Mouse (Mus musculus): ENCODE data around the gene Cenpn. TPM values are rescaled to one million over a fixed set of nuclear protein-coding genes. Genes with fewer than 3 reads are reported as not detected.

The Cenpn gene
- polyA plus RNA-seq, 1 experiment, result 48.0 TPM

DNA sequence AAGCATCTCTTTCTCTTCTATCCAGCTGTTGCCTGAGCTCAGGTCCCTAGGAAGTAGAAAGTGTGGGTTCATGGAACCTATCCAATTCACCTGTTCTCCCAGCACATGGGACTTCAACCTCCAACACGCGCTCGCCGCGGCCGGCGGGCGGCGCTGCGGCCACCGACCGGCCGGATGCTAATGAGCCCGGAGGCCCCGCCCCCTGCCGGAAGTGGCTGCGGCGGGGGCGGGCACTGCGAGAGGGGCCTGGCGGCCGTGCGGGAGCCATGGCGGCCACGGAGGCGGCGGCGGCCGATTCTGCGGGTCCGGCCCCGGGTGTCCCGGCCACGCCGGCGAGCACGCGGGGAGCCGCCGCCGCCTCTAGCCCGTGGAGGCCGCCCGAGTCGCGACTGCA, 21.6 kb downstream of the Cenpn start, which contains the start of gene Atmin:
Gene Atmin (plus strand): TSS at position 233 of the 394 bp plus-strand sequence.
- H3K36me3 ChIP-seq (ENCODE audit: control insufficient read depth, insufficient read depth, low read length, poor library complexity, severe bottlenecking), result peaks cover 5% of the 10 kb centered on the region
- no peaks in the 10 kb centered on the region for H3K9me3 ChIP-seq (replicated peaks; ENCODE audit: control insufficient read depth, insufficient read depth, low read length, poor library complexity, severe bottlenecking)
- TF ChIP-seq EP300 (IDR thresholded peaks at IDR 0.05; ENCODE audit: insufficient read depth, low read depth, low read length) (no peak), CTCF (IDR thresholded peaks at IDR 0.05; ENCODE audit: low read depth, low read length) (peak; percentile 53), POLR2A (IDR thresholded peaks at IDR 0.05; ENCODE audit: insufficient read depth, low read length) (no peak)
- peaks cover 3% of the 10 kb centered on the region for H3K4me1 ChIP-seq (ENCODE audit: control insufficient read depth, insufficient read depth, low read length)
- peak within 1 kb of the TSS; percentile 97 for H3K4me3 ChIP-seq (ENCODE audit: low read depth, low read length)
- H3K27me3 ChIP-seq (ENCODE audit: control insufficient read depth, insufficient read depth, low read length, poor library complexity, severe bottlenecking), result no peaks in the 10 kb centered on the region
- no peak within 1 kb of the TSS for H3K27ac ChIP-seq (ENCODE audit: insufficient read depth, low read length)
- H3K9ac ChIP-seq (ENCODE audit: low read depth, poor library complexity, severe bottlenecking), result peak within 1 kb of the TSS; percentile 95

DNA sequence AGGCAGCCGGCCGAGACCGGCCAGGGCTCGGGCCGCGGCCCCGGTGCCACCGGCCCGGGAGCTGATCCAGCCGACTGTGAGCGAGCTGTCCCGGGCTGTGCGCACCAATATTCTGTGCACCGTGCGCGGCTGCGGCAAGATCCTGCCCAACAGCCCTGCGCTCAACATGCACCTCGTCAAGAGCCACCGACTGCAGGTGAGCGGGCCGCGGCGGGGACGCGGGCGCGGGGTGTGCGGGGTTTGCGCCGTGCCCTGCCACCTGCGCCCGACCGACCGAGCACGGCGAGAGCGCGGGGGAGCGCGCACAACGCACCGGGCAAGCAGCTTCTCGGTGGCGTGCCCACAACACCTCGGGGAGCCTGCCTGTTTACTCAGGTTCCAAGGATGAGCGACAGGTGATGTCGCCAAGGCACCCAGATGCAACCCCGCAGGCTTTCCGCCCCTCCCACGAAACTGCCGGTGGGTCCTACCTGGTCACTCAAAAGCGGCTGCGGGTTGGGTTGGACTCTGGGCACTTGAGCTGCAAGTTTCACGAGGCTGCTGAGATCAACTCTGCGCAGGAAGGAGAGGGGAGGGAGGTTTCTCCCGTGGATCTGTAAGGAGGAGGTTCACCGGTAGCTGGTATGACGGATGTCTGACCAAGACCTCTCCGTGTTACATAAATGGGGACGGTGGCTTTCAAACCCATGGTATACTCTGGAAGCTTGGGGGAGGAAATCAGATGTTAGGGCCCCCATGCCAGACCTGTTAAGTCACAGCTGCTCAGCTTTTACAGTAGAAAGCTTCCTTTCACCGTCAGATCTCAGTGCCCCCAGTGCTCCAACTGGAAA, 22.2 kb downstream of the Cenpn start:
- Histone ChIP-seq H3K27me3 (ENCODE audit: control insufficient read depth, insufficient read depth, low read length, poor library complexity, severe bottlenecking) (no peaks in the 10 kb centered on the region), H3K36me3 (ENCODE audit: control insufficient read depth, insufficient read depth, low read length, poor library complexity, severe bottlenecking) (no peaks in the 10 kb centered on the region), H3K4me3 (ENCODE audit: low read depth, low read length) (peak overlapping the region; percentile 97), H3K9me3 (replicated peaks; ENCODE audit: control insufficient read depth, insufficient read depth, low read length, poor library complexity, severe bottlenecking) (no peaks in the 10 kb centered on the region), H3K4me1 (ENCODE audit: control insufficient read depth, insufficient read depth, low read length) (peaks cover 3% of the 10 kb centered on the region), H3K9ac (ENCODE audit: low read depth, poor library complexity, severe bottlenecking) (peak overlapping the region; percentile 95), H3K27ac (ENCODE audit: insufficient read depth, low read length) (no peak overlapping the region)
- no peak for TF ChIP-seq EP300 (IDR thresholded peaks at IDR 0.05; ENCODE audit: insufficient read depth, low read depth, low read length)
- TF ChIP-seq CTCF (IDR thresholded peaks at IDR 0.05; ENCODE audit: low read depth, low read length), result no peak
- TF ChIP-seq POLR2A (IDR thresholded peaks at IDR 0.05; ENCODE audit: insufficient read depth, low read length), result no peak

DNA sequence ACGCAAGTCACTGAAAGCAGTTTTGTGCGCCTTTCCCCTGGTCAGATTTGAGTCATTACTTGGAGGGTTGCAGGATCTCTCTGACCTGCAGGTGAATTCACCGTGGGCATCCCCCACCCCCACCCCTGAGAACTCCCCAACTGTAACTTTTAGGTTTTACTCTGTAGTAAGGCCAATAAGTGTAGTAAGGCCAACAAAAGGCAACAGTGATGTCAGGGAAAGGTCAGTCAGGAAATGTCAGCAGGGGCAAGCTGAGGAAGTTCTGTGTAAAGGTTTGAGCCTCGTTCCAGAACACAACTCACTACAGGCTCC, 22.8 kb downstream of the Cenpn start:
- H3K36me3 ChIP-seq (ENCODE audit: control insufficient read depth, insufficient read depth, low read length, poor library complexity, severe bottlenecking), result no peaks in the 10 kb centered on the region
- H3K9me3 ChIP-seq (replicated peaks; ENCODE audit: control insufficient read depth, insufficient read depth, low read length, poor library complexity, severe bottlenecking), result no peaks in the 10 kb centered on the region
- H3K4me1 ChIP-seq (ENCODE audit: control insufficient read depth, insufficient read depth, low read length), result peaks cover 3% of the 10 kb centered on the region
- H3K9ac ChIP-seq (ENCODE audit: low read depth, poor library complexity, severe bottlenecking), result peak overlapping the region; percentile 95
- H3K27ac ChIP-seq (ENCODE audit: insufficient read depth, low read length), result no peak overlapping the region
- peak overlapping the region; percentile 97 for H3K4me3 ChIP-seq (ENCODE audit: low read depth, low read length)
- no peaks in the 10 kb centered on the region for H3K27me3 ChIP-seq (ENCODE audit: control insufficient read depth, insufficient read depth, low read length, poor library complexity, severe bottlenecking)
- TF ChIP-seq POLR2A (IDR thresholded peaks at IDR 0.05; ENCODE audit: insufficient read depth, low read length) (no peak), CTCF (IDR thresholded peaks at IDR 0.05; ENCODE audit: low read depth, low read length) (no peak), EP300 (IDR thresholded peaks at IDR 0.05; ENCODE audit: insufficient read depth, low read depth, low read length) (no peak)

DNA sequence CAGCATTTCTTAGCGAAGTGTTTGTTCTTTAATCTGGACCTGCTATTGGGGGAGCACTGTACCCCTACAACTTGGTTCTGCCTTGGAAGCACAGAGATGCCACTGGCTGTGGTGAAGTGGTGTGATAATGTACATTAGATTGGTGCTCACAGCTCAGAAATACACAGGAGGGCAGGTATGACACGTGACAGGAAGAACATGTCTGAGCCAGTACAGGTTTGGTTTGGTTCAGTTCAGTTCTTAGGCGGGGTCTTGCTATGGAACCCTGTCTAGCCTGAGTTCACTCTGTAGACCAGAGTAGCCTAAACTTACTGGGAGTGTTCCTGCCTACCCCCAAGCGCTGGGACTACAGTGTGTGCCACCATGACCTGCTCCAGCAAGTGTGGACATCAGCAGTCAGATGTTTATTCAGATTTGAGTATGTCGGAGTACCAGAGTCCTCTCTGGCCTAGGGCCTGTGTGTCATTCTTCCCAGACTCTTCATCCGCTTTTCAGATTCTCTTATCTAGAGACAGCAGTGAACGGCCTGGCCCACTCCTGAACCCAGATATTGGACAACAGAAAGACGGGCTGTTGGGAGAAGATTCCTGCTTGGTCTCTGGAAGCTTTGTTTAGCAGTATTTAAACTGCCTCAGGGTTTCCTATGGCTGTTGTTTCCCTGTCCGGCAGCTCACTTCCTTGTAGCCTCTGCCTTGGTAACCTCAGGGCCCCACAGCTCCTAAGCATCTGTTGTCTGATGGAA, 23.8 kb downstream of the Cenpn start:
- peak overlapping the region; percentile 45; the same call in 1 of the 2 replicates for H3K27ac ChIP-seq (ENCODE audit: insufficient read depth, low read length)
- H3K9ac ChIP-seq (ENCODE audit: low read depth, poor library complexity, severe bottlenecking), result peak overlapping the region; percentile 95
- H3K27me3 ChIP-seq (ENCODE audit: control insufficient read depth, insufficient read depth, low read length, poor library complexity, severe bottlenecking), result no peaks in the 10 kb centered on the region
- H3K9me3 ChIP-seq (replicated peaks; ENCODE audit: control insufficient read depth, insufficient read depth, low read length, poor library complexity, severe bottlenecking), result no peaks in the 10 kb centered on the region
- H3K4me1 ChIP-seq (ENCODE audit: control insufficient read depth, insufficient read depth, low read length), result peaks cover 3% of the 10 kb centered on the region
- peak overlapping the region; percentile 25 for H3K4me3 ChIP-seq (ENCODE audit: low read depth, low read length)
- TF ChIP-seq CTCF (IDR thresholded peaks at IDR 0.05; ENCODE audit: low read depth, low read length) (no peak), EP300 (IDR thresholded peaks at IDR 0.05; ENCODE audit: insufficient read depth, low read depth, low read length) (no peak), POLR2A (IDR thresholded peaks at IDR 0.05; ENCODE audit: insufficient read depth, low read length) (no peak)
- no peaks in the 10 kb centered on the region for H3K36me3 ChIP-seq (ENCODE audit: control insufficient read depth, insufficient read depth, low read length, poor library complexity, severe bottlenecking)

DNA sequence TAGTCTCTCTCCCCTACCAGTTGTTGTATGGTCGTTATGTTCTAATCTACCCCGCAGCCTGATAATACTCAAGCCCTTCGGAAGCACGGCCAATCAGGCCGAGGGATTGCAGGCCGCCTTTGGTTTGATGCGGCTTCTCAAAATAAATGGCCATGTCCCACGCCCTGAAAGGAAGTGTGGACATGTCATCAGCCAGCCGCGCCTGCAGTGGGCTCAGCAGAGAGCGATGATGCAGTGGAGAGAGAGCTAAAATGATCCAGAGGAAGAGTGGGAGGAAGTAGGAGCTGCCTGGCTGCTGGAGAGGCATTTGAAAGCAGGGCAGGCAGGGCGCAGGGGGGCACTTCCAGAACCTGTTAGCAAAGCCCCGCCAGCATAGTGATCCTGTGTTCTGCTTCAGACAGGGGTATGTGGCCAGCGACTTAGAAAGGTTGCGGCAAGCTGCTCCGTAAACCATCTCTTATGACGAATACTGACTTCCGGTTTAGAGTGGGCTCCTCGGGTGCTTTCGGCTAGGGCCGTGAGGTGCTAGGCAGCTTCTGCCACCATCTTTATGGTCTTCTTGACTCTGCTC, 24.8 kb downstream of the Cenpn start:
- Histone ChIP-seq H3K36me3 (ENCODE audit: control insufficient read depth, insufficient read depth, low read length, poor library complexity, severe bottlenecking) (no peaks in the 10 kb centered on the region), H3K9ac (ENCODE audit: low read depth, poor library complexity, severe bottlenecking) (peak overlapping the region; percentile 22; the same call in 1 of the 2 replicates), H3K27ac (ENCODE audit: insufficient read depth, low read length) (peak overlapping the region; percentile 5; the same call in 1 of the 2 replicates), H3K9me3 (replicated peaks; ENCODE audit: control insufficient read depth, insufficient read depth, low read length, poor library complexity, severe bottlenecking) (no peaks in the 10 kb centered on the region), H3K27me3 (ENCODE audit: control insufficient read depth, insufficient read depth, low read length, poor library complexity, severe bottlenecking) (no peaks in the 10 kb centered on the region), H3K4me3 (ENCODE audit: low read depth, low read length) (peak overlapping the region; percentile 38), H3K4me1 (ENCODE audit: control insufficient read depth, insufficient read depth, low read length) (peaks cover 3% of the 10 kb centered on the region)
- no peak for TF ChIP-seq CTCF (IDR thresholded peaks at IDR 0.05; ENCODE audit: low read depth, low read length)
- TF ChIP-seq POLR2A (IDR thresholded peaks at IDR 0.05; ENCODE audit: insufficient read depth, low read length), result no peak
- no peak for TF ChIP-seq EP300 (IDR thresholded peaks at IDR 0.05; ENCODE audit: insufficient read depth, low read depth, low read length)
